Mouse (Mus musculus): Measurements from ENCODE around the gene Krt20. TPM values are rescaled to one million over a fixed set of nuclear protein-coding genes. Genes with fewer than 3 reads are reported as not detected.
A peak's percentile ranks its signal among the peaks of the same experiment; 100 is the strongest.

The Krt20 gene
- 23.5 and 24.6 TPM in 2 replicates for polyA plus RNA-seq (2016; fragmentation: Nextera tagmentation; extraction: Ambion mirVana)

DNA sequence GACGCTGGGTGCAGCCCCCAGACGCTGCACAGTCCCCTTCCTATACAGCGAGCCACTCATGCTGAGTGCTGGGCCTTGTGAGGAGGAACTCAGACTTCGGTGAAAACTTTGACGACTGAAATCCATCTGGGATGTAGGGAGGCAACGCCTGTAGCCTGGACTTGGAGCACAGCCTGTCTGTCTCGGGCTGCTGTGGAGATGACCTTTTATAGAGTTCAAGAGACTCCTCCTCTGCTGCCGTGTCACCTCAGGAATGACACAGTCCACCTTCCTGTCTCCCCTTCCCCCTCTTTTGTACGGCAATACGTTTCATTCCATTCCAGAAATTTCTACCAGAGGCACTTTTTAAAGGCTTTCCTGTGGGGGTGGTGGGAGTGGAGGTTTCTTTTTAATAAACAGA is at the start of gene Krt20:
TSS of gene Krt20 (minus strand) at position 179 of the 400 bp plus-strand sequence.
- Histone ChIP-seq H3K27me3 (replicated peaks) (no peaks in the 10 kb centered on the region), H3K9me3 (replicated peaks) (no peaks in the 10 kb centered on the region), H3K4me2 (peak within 1 kb of the TSS; percentile 29), H3K4me1 (0 out of 2 replicates have a peak, but pooled peaks cover 3% of the 10 kb centered on the region), H3K9ac (no peak within 1 kb of the TSS), H3K4me3 (peak within 1 kb of the TSS; percentile 28), H3K27ac (no peak within 1 kb of the TSS), H3K36me3 (no peaks in the 10 kb centered on the region)
- WGBS (ENCODE audit: insufficient replicate concordance): 48% methylated on average over 10 of the region's 10 CpGs
- no peak for ATAC-seq

- H3K9me3 ChIP-seq (replicated peaks): no peaks in the 10 kb centered on the region
- H3K4me3 ChIP-seq: no peak overlapping the region
- H3K27ac ChIP-seq: no peak overlapping the region
- H3K27me3 ChIP-seq (replicated peaks): no peaks in the 10 kb centered on the region
- H3K9ac ChIP-seq: no peak overlapping the region
- no peak overlapping the region for H3K4me2 ChIP-seq
- H3K4me1 ChIP-seq: no peaks in the 10 kb centered on the region
- 61% methylated on average over 3 of the region's 3 CpGs for WGBS (ENCODE audit: insufficient replicate concordance)
- no peak for ATAC-seq
- H3K36me3 ChIP-seq: no peaks in the 10 kb centered on the region
These were observed 37.0 kb upstream of the Krt20 start for GRCm38 (mm10) chr11:99474981-99475380.

DNA sequence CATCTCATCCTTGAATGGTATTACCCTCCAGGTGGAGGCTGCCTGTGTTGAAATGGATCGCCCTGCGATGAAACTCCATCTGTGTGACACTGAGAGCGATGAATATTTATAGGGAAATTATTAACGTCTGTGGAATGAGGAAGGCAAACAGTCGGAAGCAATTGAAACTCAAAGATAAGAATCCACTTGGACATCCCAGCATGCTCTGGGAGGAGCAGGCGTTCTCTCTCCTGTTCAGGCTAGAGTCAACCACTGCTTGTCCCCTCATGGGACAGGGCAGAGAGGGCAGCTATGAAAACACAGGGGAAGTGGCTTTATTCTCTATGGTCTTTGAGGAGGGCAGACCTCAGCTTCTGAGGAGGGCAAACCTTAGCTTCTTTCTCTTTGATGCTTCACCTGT is 35.5 kb upstream of the Krt20 start:
- 65% methylated on average over 6 of the region's 6 CpGs for WGBS (ENCODE audit: insufficient replicate concordance)
- Histone ChIP-seq H3K27ac (no peak overlapping the region), H3K27me3 (replicated peaks) (no peaks in the 10 kb centered on the region), H3K4me1 (no peaks in the 10 kb centered on the region), H3K9me3 (replicated peaks) (no peaks in the 10 kb centered on the region), H3K4me3 (no peak overlapping the region), H3K36me3 (no peaks in the 10 kb centered on the region), H3K4me2 (no peak overlapping the region), H3K9ac (no peak overlapping the region)
- no peak for ATAC-seq

- Histone ChIP-seq H3K9me3 (replicated peaks) (no peaks in the 10 kb centered on the region), H3K27me3 (replicated peaks) (no peaks in the 10 kb centered on the region), H3K4me2 (no peak overlapping the region), H3K36me3 (no peaks in the 10 kb centered on the region), H3K4me1 (no peaks in the 10 kb centered on the region), H3K4me3 (no peak overlapping the region), H3K9ac (no peak overlapping the region), H3K27ac (no peak overlapping the region)
- no peak for ATAC-seq
- WGBS (ENCODE audit: insufficient replicate concordance): 55% methylated on average over 4 of the region's 4 CpGs
These were observed 34.5 kb upstream of the Krt20 start for GRCm38 (mm10) chr11:99472405-99472804.

DNA sequence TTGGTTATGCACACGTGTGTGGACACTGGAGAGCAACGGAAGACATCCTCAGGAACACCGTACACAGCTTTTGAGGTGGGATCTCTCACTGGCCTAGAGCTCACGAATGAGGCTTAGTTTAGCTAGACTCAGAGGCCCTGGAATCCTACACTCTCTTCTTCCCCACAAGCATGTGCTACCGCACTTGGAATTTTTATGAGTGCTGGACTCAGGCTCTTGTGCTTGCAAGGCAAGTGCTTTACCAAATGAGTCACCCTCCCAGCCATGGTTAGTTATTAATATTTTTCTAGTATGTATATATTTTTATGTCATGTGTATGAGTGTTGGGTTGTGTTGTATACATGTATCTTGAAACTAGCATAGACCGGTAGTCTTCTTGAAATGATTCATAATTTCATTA is 34.0 kb upstream of the Krt20 start:
- no peak overlapping the region for H3K27ac ChIP-seq
- no peak overlapping the region for H3K4me2 ChIP-seq
- WGBS (ENCODE audit: insufficient replicate concordance): 82% methylated on average over 6 of the region's 6 CpGs
- no peak for ATAC-seq
- no peaks in the 10 kb centered on the region for H3K4me1 ChIP-seq
- no peak overlapping the region for H3K4me3 ChIP-seq
- no peak overlapping the region for H3K9ac ChIP-seq
- H3K36me3 ChIP-seq: no peaks in the 10 kb centered on the region
- H3K27me3 ChIP-seq (replicated peaks): no peaks in the 10 kb centered on the region
- H3K9me3 ChIP-seq (replicated peaks): no peaks in the 10 kb centered on the region

DNA sequence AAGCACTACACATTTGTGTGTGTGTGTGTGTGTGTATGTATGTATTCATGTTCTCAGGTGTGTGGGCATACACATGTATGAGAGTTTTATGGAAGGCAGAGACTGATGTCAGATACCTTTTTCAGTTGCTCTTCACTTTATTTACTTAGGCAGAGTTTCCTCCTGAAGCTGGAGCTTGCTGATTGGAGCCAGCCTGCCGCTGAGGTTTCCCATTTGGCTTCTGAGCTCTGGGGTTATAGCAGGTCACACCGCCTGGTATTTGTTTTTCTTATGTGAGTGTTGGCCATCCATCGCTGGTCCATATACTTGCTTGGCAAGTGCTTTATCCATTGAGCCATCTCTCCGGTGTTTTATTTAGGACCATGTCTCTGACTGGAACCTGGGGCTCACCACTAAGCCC is 31.3 kb upstream of the Krt20 start:
- H3K4me1 ChIP-seq: no peaks in the 10 kb centered on the region
- no peak overlapping the region for H3K9ac ChIP-seq
- H3K9me3 ChIP-seq (replicated peaks): no peaks in the 10 kb centered on the region
- no peak overlapping the region for H3K4me3 ChIP-seq
- 71% methylated on average over 4 of the region's 4 CpGs for WGBS (ENCODE audit: insufficient replicate concordance)
- no peaks in the 10 kb centered on the region for H3K27me3 ChIP-seq (replicated peaks)
- H3K36me3 ChIP-seq: no peaks in the 10 kb centered on the region
- no peak overlapping the region for H3K27ac ChIP-seq
- H3K4me2 ChIP-seq: no peak overlapping the region
- ATAC-seq: no peak

GRCm38 (mm10) chr11:99468566-99468965 is 30.6 kb upstream of the Krt20 start:
- Histone ChIP-seq H3K9me3 (replicated peaks) (no peaks in the 10 kb centered on the region), H3K27ac (no peak overlapping the region), H3K36me3 (no peaks in the 10 kb centered on the region), H3K27me3 (replicated peaks) (no peaks in the 10 kb centered on the region), H3K4me2 (no peak overlapping the region), H3K9ac (no peak overlapping the region), H3K4me3 (no peak overlapping the region), H3K4me1 (no peaks in the 10 kb centered on the region)
- no peak for ATAC-seq
- 66% methylated on average over 11 of the region's 11 CpGs for whole genome bisulfite sequencing (ENCODE audit: insufficient replicate concordance)

DNA sequence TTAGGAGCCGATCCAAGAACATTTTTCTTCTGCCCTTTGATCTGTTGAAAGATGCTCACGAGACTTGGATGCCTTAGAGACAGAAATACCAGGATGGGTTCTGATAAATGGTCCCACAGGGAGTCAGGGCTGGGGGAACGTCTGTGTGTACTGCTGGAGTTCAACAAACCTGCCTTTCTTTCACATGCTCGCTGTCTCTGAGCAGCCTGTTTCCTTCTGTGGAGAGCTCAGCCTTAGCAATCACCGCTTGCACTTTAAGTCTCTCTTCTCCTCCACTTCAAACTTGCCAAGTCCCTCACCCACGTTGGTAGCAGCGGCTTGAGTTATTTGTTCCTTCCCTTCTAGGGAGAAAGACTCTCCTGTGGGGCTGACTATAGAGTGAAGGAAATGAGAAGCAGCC is 28.4 kb upstream of the Krt20 start:
- Histone ChIP-seq H3K4me2 (no peak overlapping the region), H3K36me3 (no peaks in the 10 kb centered on the region), H3K27me3 (replicated peaks) (no peaks in the 10 kb centered on the region), H3K9ac (no peak overlapping the region), H3K27ac (no peak overlapping the region), H3K4me3 (no peak overlapping the region), H3K4me1 (no peaks in the 10 kb centered on the region), H3K9me3 (replicated peaks) (no peaks in the 10 kb centered on the region)
- 45% methylated on average over 7 of the region's 7 CpGs for WGBS (ENCODE audit: insufficient replicate concordance)
- ATAC-seq: no peak

GRCm38 (mm10) chr11:99464836-99465235 is 26.9 kb upstream of the Krt20 start:
- no peak overlapping the region for H3K4me3 ChIP-seq
- 10% methylated on average over 5 of the region's 5 CpGs for WGBS (ENCODE audit: insufficient replicate concordance)
- no peaks in the 10 kb centered on the region for H3K4me1 ChIP-seq
- no peaks in the 10 kb centered on the region for H3K27me3 ChIP-seq (replicated peaks)
- no peak overlapping the region for H3K27ac ChIP-seq
- no peaks in the 10 kb centered on the region for H3K9me3 ChIP-seq (replicated peaks)
- H3K4me2 ChIP-seq: no peak overlapping the region
- no peaks in the 10 kb centered on the region for H3K36me3 ChIP-seq
- no peak overlapping the region for H3K9ac ChIP-seq
- ATAC-seq: no peak

DNA sequence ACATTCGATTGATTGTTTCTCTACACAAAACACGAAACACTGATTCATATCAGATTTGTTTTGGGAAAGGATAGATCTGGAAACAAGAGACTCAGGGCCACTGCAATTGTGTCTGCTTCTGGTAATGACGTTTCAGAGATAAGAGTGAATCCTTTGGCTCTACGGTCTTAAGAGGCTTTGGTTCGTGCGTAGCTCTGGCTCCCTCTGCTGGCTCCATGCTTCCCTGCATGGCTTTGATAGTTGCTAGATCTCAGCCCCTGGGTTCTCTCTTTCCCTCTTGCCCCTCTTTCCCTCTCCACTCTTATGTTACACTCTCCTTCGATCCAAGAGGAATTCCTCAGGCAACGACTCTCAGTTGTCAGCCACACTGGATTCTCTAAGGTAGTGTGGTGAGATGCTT is 25.2 kb upstream of the Krt20 start:
- Histone ChIP-seq H3K4me3 (no peak overlapping the region), H3K4me2 (no peak overlapping the region), H3K27ac (no peak overlapping the region), H3K4me1 (no peaks in the 10 kb centered on the region), H3K9me3 (replicated peaks) (no peaks in the 10 kb centered on the region), H3K9ac (no peak overlapping the region), H3K27me3 (replicated peaks) (no peaks in the 10 kb centered on the region), H3K36me3 (no peaks in the 10 kb centered on the region)
- 10% methylated on average over 8 of the region's 8 CpGs for WGBS (ENCODE audit: insufficient replicate concordance)
- no peak for ATAC-seq

DNA sequence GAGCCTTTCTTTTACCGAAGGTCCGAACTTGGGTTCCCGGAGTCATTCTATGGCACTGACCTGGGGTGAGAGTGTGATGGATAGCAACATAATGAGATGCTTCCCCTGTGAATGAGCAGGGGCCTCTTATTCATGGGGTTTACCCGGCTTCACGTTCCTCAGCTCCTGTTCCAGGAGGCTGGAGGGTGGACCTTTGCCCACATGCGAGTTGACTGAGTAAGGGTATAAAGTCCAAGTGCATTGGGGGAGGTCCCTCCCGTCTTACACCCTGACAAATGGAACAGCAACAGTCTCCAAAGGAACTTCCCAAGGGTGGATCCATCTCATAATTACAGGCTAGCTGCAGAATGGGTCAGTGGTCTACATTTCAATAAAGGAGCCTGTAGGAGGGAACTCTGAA is 23.8 kb upstream of the Krt20 start:
- no peak overlapping the region for H3K9ac ChIP-seq
- WGBS (ENCODE audit: insufficient replicate concordance): 53% methylated on average over 7 of the region's 7 CpGs
- H3K27me3 ChIP-seq (replicated peaks): no peaks in the 10 kb centered on the region
- H3K4me3 ChIP-seq: no peak overlapping the region
- ATAC-seq: no peak
- no peak overlapping the region for H3K27ac ChIP-seq
- H3K36me3 ChIP-seq: no peaks in the 10 kb centered on the region
- H3K4me2 ChIP-seq: no peak overlapping the region
- no peaks in the 10 kb centered on the region for H3K9me3 ChIP-seq (replicated peaks)
- H3K4me1 ChIP-seq: no peaks in the 10 kb centered on the region

GRCm38 (mm10) chr11:99458887-99459286 is 20.9 kb upstream of the Krt20 start:
- ATAC-seq: no peak
- H3K4me2 ChIP-seq: no peak overlapping the region
- H3K27ac ChIP-seq: no peak overlapping the region
- H3K9me3 ChIP-seq (replicated peaks): no peaks in the 10 kb centered on the region
- H3K27me3 ChIP-seq (replicated peaks): no peaks in the 10 kb centered on the region
- H3K9ac ChIP-seq: no peak overlapping the region
- H3K4me3 ChIP-seq: no peak overlapping the region
- 50% methylated on average over 7 of the region's 7 CpGs for WGBS (ENCODE audit: insufficient replicate concordance)
- no peaks in the 10 kb centered on the region for H3K4me1 ChIP-seq
- no peaks in the 10 kb centered on the region for H3K36me3 ChIP-seq

DNA sequence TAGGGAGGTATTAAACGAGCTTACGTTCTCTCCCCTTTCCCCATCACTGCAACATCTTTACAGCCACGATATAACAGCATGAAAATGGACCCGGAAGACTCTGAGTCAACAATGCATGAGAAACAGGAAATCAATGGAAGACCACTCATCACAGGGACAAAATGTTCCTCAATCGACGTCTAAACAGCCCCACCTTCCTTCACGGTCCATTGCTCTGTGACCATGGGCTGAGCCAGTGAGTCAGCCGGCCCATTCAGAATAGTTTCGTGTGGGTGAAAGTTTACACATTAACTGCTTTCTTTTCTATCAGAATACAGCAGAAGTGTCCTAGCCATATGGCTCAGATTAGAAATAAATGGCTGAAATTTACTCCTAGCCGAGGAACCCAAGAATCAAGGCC is 16.8 kb upstream of the Krt20 start:
- Histone ChIP-seq H3K4me1 (no peaks in the 10 kb centered on the region), H3K4me2 (no peak overlapping the region), H3K9ac (no peak overlapping the region), H3K27ac (no peak overlapping the region), H3K4me3 (no peak overlapping the region), H3K9me3 (replicated peaks) (no peaks in the 10 kb centered on the region), H3K27me3 (replicated peaks) (no peaks in the 10 kb centered on the region), H3K36me3 (no peaks in the 10 kb centered on the region)
- no peak for ATAC-seq
- WGBS (ENCODE audit: insufficient replicate concordance): 65% methylated on average over 10 of the region's 10 CpGs
